Mouse (Mus musculus) CH12.LX (cell line): ENCODE results near the gene Defa23.
"Not testable (repeated sequence)": the region's sequence is repeated elsewhere in the genome, so short reads cannot be mapped to it uniquely, and the experiment has no call there.

Source experiments
- CTCF ChIP-seq, 2 experiments: IDR thresholded peaks in 1 of 2; conservative IDR thresholded peaks in 1 of 2; 2 replicates each; pipeline ENCODE4 v1.5.1; 2011 to 2012; ENCODE audit warnings: low read depth in 2 of 2, low read length in 2 of 2, improper control_type of control experiment in 1 of 2, inconsistent platforms in 1 of 2, mild to moderate bottlenecking in 1 of 2, moderate library complexity in 1 of 2
- E2F4 ChIP-seq: IDR thresholded peaks from 2 replicates; pipeline ENCODE4 v1.6.1; 2011; ENCODE audit warnings: low read depth, low read length, improper control_type of control experiment; ENCODE audit not compliant: insufficient replicate concordance
- ELF1 ChIP-seq: IDR thresholded peaks from 2 replicates; pipeline ENCODE4 v1.6.1; 2014; ENCODE audit warnings: low read depth, mild to moderate bottlenecking, inconsistent platforms, low read length, improper control_type of control experiment
- EP300 ChIP-seq: IDR thresholded peaks from 2 replicates; pipeline ENCODE4 v1.6.1; 2011; ENCODE audit warnings: low read length, improper control_type of control experiment
- GABPA ChIP-seq: IDR thresholded peaks from 2 replicates; pipeline ENCODE4 v1.6.1; 2012; ENCODE audit warnings: low read depth, low read length, improper control_type of control experiment, inconsistent platforms; ENCODE audit not compliant: insufficient replicate concordance
- HCFC1 ChIP-seq: IDR thresholded peaks from 2 replicates; pipeline ENCODE4 v1.6.1; 2012; ENCODE audit warnings: low read depth, mild to moderate bottlenecking, inconsistent platforms, low read length, improper control_type of control experiment
- JUN ChIP-seq: IDR thresholded peaks from 2 replicates; pipeline ENCODE4 v1.6.1; 2011; ENCODE audit warnings: low read depth, mild to moderate bottlenecking, low read length, improper control_type of control experiment, moderate library complexity; ENCODE audit not compliant: insufficient read depth
- SMC3 ChIP-seq: IDR thresholded peaks from 2 replicates; pipeline ENCODE4 v1.6.1; 2011; ENCODE audit warnings: low read depth, low read length, improper control_type of control experiment
- TBP ChIP-seq: conservative IDR thresholded peaks from 2 replicates; pipeline ENCODE4 v1.6.1; 2011; ENCODE audit warnings: low read depth, low read length, improper control_type of control experiment
- TCF12 ChIP-seq: IDR thresholded peaks from 2 replicates; pipeline ENCODE4 v1.6.1; 2014; ENCODE audit warnings: low read depth, mild to moderate bottlenecking, inconsistent platforms, low read length, improper control_type of control experiment
- ZC3H11A ChIP-seq: IDR thresholded peaks from 2 replicates; pipeline ENCODE4 v1.6.1; 2012; ENCODE audit warnings: low read depth, mild to moderate bottlenecking, inconsistent platforms, low read length, improper control_type of control experiment

DNA sequence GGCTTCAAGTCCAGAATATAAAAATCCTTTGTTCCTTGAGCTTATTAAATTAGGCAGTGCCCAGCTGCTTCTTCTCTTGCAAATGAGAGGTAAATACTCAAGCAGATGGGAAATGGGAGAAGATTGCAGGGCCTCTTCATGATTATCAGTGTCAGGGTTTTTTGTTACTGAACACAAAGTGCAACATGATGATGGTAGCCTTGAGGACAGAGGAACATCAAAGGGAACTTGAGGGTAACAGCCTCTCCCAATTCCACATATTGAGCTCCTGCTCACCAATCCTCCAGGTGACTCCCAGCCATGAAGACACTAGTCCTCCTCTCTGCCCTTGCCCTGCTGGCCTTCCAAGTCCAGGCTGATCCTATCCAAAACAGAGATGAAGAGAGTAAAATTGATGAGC, 29.3 kb downstream of the Defa23 start, which contains the start of gene Defa25:
- not testable (repeated sequence) for TF ChIP-seq SMC3; CTCF (conservative IDR thresholded peaks at IDR 0.05 in 1 of 2, IDR thresholded peaks at IDR 0.05 in 1 of 2; ENCODE audit: low read depth in 2 of 2, low read length in 2 of 2); TBP; ELF1; EP300; JUN; ZC3H11A; E2F4; TCF12; HCFC1; GABPA
